Mouse (Mus musculus): ENCODE data around the gene Dcp1a. TPM values are rescaled to one million over a fixed set of nuclear protein-coding genes. Genes with fewer than 3 reads are reported as not detected.
A peak's percentile ranks its signal among the peaks of the same experiment; 100 is the strongest.

Gene Dcp1a
- polyA plus RNA-seq (2014; fragmentation: Nextera tagmentation; extraction: Ambion mirVana): 26.8 and 29.1 TPM in 2 replicates

DNA sequence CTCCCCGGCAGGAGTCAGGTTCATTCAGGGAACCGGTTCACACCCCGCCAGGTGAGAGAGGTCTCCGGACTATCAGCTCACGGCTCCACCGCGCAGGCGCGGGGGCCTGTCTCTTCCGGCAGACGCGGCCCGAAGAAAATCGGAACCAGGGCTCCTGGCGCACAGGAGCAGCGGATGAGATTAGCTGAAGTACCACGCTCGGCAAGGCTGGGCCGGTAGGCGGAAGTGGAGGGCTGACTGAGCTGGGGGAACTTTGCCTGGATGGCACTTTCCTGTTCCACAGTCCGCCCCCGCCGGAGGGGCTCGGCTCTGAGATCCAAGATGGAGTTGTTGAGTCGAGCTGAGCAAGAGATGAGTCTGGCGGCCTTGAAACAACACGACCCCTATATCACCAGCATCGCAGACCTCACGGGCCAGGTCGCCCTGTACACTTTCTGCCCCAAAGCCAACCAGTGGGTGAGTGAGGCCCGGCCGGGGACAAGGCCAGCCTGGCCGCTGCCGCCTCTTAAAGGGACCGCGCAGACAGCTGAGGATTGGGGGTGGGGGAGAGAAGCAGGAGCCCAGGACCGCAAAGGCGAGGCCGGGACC lies at the start of gene Dcp1a:
Dcp1a (plus strand) TSS at position 175 of the 588 bp plus-strand sequence.
- no peaks in the 10 kb centered on the region for H3K27me3 ChIP-seq (replicated peaks; ENCODE audit: control insufficient read depth, insufficient read depth, low read length)
- H3K9me3 ChIP-seq (ENCODE audit: control insufficient read depth, low read length): no peaks in the 10 kb centered on the region
- peak within 1 kb of the TSS; percentile 92 for H3K4me2 ChIP-seq
- ATAC-seq (replicated peaks; ENCODE audit: low FRiP score) (peak; percentile 100), DNase-seq (ENCODE audit: low spot score) (peak; percentile 91)
- WGBS: under 1% methylated on average over 39 of the region's 39 CpGs
- H3K4me3 ChIP-seq (ENCODE audit: low read depth, low read length): peak within 1 kb of the TSS; percentile 94
- H3K9ac ChIP-seq (ENCODE audit: low read depth, low read length): peak within 1 kb of the TSS; percentile 92
- H3K36me3 ChIP-seq (ENCODE audit: control insufficient read depth, insufficient read depth, low read length): peaks cover 2% of the 10 kb centered on the region; the same call in 1 of the 2 replicates
- peak within 1 kb of the TSS; percentile 62; the same call in 1 of the 2 replicates for H3K27ac ChIP-seq (ENCODE audit: low read depth, low read length)
- peaks cover 10% of the 10 kb centered on the region; the same call in 1 of the 2 replicates for H3K4me1 ChIP-seq (replicated peaks; ENCODE audit: control insufficient read depth, insufficient read depth, low read length)

- Histone ChIP-seq H3K27me3 (replicated peaks; ENCODE audit: control insufficient read depth, insufficient read depth, low read length) (no peaks in the 10 kb centered on the region), H3K4me1 (replicated peaks; ENCODE audit: control insufficient read depth, insufficient read depth, low read length) (no peaks in the 10 kb centered on the region), H3K4me2 (no peak overlapping the region), H3K9ac (ENCODE audit: low read depth, low read length) (no peak overlapping the region), H3K27ac (ENCODE audit: low read depth, low read length) (no peak overlapping the region), H3K4me3 (ENCODE audit: low read depth, low read length) (no peak overlapping the region), H3K36me3 (ENCODE audit: control insufficient read depth, insufficient read depth, low read length) (no peaks in the 10 kb centered on the region), H3K9me3 (ENCODE audit: control insufficient read depth, low read length) (no peaks in the 10 kb centered on the region)
- ATAC-seq (replicated peaks; ENCODE audit: low FRiP score) (no peak), DNase-seq (ENCODE audit: low spot score) (no peak)
- WGBS: 49% methylated on average over 9 of the region's 9 CpGs
Measured at GRCm38 (mm10) chr14:30429606-30430005, 49.7 kb upstream of the Dcp1a start.

- no peak overlapping the region for H3K4me3 ChIP-seq (ENCODE audit: low read depth, low read length)
- no peaks in the 10 kb centered on the region for H3K36me3 ChIP-seq (ENCODE audit: control insufficient read depth, insufficient read depth, low read length)
- WGBS: 76% methylated on average over 9 of the region's 9 CpGs
- no peak overlapping the region for H3K9ac ChIP-seq (ENCODE audit: low read depth, low read length)
- H3K27ac ChIP-seq (ENCODE audit: low read depth, low read length): no peak overlapping the region
- no peaks in the 10 kb centered on the region for H3K4me1 ChIP-seq (replicated peaks; ENCODE audit: control insufficient read depth, insufficient read depth, low read length)
- no peaks in the 10 kb centered on the region for H3K9me3 ChIP-seq (ENCODE audit: control insufficient read depth, low read length)
- DNase-seq (ENCODE audit: low spot score) (no peak), ATAC-seq (replicated peaks; ENCODE audit: low FRiP score) (no peak)
- H3K4me2 ChIP-seq: no peak overlapping the region
- H3K27me3 ChIP-seq (replicated peaks; ENCODE audit: control insufficient read depth, insufficient read depth, low read length): no peaks in the 10 kb centered on the region
Measured at GRCm38 (mm10) chr14:30430026-30430425, 49.3 kb upstream of the Dcp1a start.

GRCm38 (mm10) chr14:30430446-30430845 lies 48.9 kb upstream of the Dcp1a start:
- 80% methylated on average over 5 of the region's 5 CpGs for WGBS
- Histone ChIP-seq H3K4me2 (no peak overlapping the region), H3K27me3 (replicated peaks; ENCODE audit: control insufficient read depth, insufficient read depth, low read length) (no peaks in the 10 kb centered on the region), H3K9ac (ENCODE audit: low read depth, low read length) (no peak overlapping the region), H3K4me1 (replicated peaks; ENCODE audit: control insufficient read depth, insufficient read depth, low read length) (no peaks in the 10 kb centered on the region), H3K36me3 (ENCODE audit: control insufficient read depth, insufficient read depth, low read length) (no peaks in the 10 kb centered on the region), H3K9me3 (ENCODE audit: control insufficient read depth, low read length) (no peaks in the 10 kb centered on the region), H3K4me3 (ENCODE audit: low read depth, low read length) (no peak overlapping the region), H3K27ac (ENCODE audit: low read depth, low read length) (no peak overlapping the region)
- DNase-seq (ENCODE audit: low spot score) (no peak), ATAC-seq (replicated peaks; ENCODE audit: low FRiP score) (no peak)

DNA sequence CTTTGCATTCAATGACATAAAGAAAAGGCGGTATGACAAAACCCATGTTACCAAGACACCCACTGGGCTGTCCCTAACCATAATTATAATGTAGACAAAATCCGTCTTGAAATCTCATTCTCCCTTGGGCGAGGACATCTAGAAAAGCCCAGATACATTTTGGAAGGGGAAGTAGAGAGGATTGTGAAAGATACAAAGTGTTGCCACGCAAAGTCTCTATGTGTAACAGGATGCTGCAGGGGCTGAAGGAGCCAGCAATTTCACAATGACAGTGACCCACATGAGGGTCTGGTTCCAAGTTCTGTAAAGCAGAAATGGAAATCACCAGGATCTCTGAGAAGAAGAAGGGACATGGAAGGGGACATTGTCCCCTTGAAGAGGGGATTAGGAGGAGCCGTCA lies 44.0 kb upstream of the Dcp1a start:
- no peak overlapping the region for H3K4me2 ChIP-seq
- H3K27ac ChIP-seq (ENCODE audit: low read depth, low read length): no peak overlapping the region
- H3K36me3 ChIP-seq (ENCODE audit: control insufficient read depth, insufficient read depth, low read length): no peaks in the 10 kb centered on the region
- no peaks in the 10 kb centered on the region for H3K4me1 ChIP-seq (replicated peaks; ENCODE audit: control insufficient read depth, insufficient read depth, low read length)
- H3K9me3 ChIP-seq (ENCODE audit: control insufficient read depth, low read length): no peaks in the 10 kb centered on the region
- 77% methylated on average over 5 of the region's 5 CpGs for WGBS
- no peak overlapping the region for H3K4me3 ChIP-seq (ENCODE audit: low read depth, low read length)
- ATAC-seq (replicated peaks; ENCODE audit: low FRiP score) (no peak), DNase-seq (ENCODE audit: low spot score) (no peak)
- H3K9ac ChIP-seq (ENCODE audit: low read depth, low read length): no peak overlapping the region
- H3K27me3 ChIP-seq (replicated peaks; ENCODE audit: control insufficient read depth, insufficient read depth, low read length): no peaks in the 10 kb centered on the region

DNA sequence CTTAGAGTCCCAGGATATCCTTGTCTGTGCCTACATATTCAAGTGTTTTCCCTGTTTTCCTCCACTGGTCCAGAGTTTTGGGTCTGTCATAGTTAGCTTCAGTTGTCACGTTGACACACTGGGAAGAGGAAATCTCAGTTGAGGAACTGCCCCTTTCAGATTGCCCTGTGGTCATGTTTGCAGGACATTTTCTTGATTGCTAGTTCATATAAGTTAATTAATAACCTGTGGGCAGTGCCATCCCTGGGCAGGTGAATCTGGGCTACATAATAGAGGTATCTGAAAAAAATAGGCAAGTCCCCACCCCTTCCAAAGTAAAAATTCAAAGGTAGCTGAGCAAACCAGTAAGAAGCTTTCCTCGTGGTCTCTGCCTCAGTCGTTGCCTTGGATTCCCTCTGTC lies 39.4 kb upstream of the Dcp1a start:
- no peak for DNase-seq (ENCODE audit: low spot score)
- ATAC-seq (replicated peaks; ENCODE audit: low FRiP score): no peak
- 65% methylated on average over 3 of the region's 3 CpGs for WGBS
- Histone ChIP-seq H3K36me3 (ENCODE audit: control insufficient read depth, insufficient read depth, low read length) (no peaks in the 10 kb centered on the region), H3K9me3 (ENCODE audit: control insufficient read depth, low read length) (no peaks in the 10 kb centered on the region), H3K4me2 (no peak overlapping the region), H3K27me3 (replicated peaks; ENCODE audit: control insufficient read depth, insufficient read depth, low read length) (no peaks in the 10 kb centered on the region), H3K4me3 (ENCODE audit: low read depth, low read length) (no peak overlapping the region), H3K27ac (ENCODE audit: low read depth, low read length) (no peak overlapping the region), H3K9ac (ENCODE audit: low read depth, low read length) (no peak overlapping the region), H3K4me1 (replicated peaks; ENCODE audit: control insufficient read depth, insufficient read depth, low read length) (no peaks in the 10 kb centered on the region)

DNA sequence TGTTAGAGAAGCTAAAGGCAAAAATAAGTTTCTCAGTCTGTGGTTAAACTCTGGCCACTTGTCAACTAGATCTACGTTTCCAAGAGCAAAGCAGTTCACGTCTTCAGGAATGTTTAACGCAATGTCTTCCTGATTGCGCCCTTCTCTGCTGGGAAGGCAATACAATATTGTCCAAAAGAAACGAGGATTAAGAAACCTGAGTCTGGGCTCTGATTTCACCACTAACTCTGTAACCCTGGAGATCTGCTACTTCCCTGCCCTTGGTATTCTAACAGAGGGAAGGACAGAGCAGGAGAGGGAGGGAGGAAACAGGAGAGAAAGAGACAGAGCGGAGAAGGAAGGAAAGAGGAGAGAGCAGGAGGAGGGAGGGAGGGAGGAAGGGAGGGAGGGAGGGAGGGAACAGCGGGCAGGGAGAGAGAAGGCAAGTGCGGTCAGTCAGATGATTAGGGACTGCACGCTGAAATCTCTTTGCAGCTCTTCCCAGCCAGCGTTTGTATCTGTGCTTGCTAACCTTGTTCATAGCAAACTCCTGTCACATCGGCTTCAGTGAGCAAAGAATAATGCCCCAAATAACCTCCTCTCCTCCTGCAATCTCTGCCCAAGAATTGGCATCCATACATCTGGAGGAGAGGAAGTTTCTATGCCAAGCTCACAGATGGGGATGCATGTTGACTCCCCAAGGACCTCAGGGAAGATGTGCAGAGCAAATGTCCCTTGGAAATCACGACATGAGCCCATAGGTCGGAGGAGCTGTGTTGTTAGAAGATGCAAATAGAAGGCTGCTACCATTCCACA lies 23.3 kb upstream of the Dcp1a start:
- 31% methylated on average over 13 of the region's 13 CpGs for WGBS
- Histone ChIP-seq H3K9ac (ENCODE audit: low read depth, low read length) (no peak overlapping the region), H3K4me1 (replicated peaks; ENCODE audit: control insufficient read depth, insufficient read depth, low read length) (no peaks in the 10 kb centered on the region)

GRCm38 (mm10) chr14:30457436-30457835 lies 21.9 kb upstream of the Dcp1a start:
- DNase-seq (ENCODE audit: low spot score) (no peak), ATAC-seq (replicated peaks; ENCODE audit: low FRiP score) (no peak)
- no peaks in the 10 kb centered on the region for H3K27me3 ChIP-seq (replicated peaks; ENCODE audit: control insufficient read depth, insufficient read depth, low read length)
- WGBS: 57% methylated on average over 7 of the region's 7 CpGs
- no peaks in the 10 kb centered on the region for H3K36me3 ChIP-seq (ENCODE audit: control insufficient read depth, insufficient read depth, low read length)
- no peak overlapping the region for H3K4me2 ChIP-seq
- H3K4me3 ChIP-seq (ENCODE audit: low read depth, low read length): no peak overlapping the region
- no peaks in the 10 kb centered on the region for H3K4me1 ChIP-seq (replicated peaks; ENCODE audit: control insufficient read depth, insufficient read depth, low read length)
- H3K9me3 ChIP-seq (ENCODE audit: control insufficient read depth, low read length): no peaks in the 10 kb centered on the region
- H3K27ac ChIP-seq (ENCODE audit: low read depth, low read length): no peak overlapping the region
- H3K9ac ChIP-seq (ENCODE audit: low read depth, low read length): no peak overlapping the region

More for the DNA sequence above, 23.3 kb upstream of the Dcp1a start:
- H3K27ac ChIP-seq (ENCODE audit: low read depth, low read length): no peak overlapping the region
- no peaks in the 10 kb centered on the region for H3K9me3 ChIP-seq (ENCODE audit: control insufficient read depth, low read length)
- DNase-seq (ENCODE audit: low spot score): no peak
- H3K4me3 ChIP-seq (ENCODE audit: low read depth, low read length): no peak overlapping the region
- no peaks in the 10 kb centered on the region for H3K27me3 ChIP-seq (replicated peaks; ENCODE audit: control insufficient read depth, insufficient read depth, low read length)
- no peaks in the 10 kb centered on the region for H3K36me3 ChIP-seq (ENCODE audit: control insufficient read depth, insufficient read depth, low read length)
- no peak overlapping the region for H3K4me2 ChIP-seq
- ATAC-seq (replicated peaks; ENCODE audit: low FRiP score): no peak

DNA sequence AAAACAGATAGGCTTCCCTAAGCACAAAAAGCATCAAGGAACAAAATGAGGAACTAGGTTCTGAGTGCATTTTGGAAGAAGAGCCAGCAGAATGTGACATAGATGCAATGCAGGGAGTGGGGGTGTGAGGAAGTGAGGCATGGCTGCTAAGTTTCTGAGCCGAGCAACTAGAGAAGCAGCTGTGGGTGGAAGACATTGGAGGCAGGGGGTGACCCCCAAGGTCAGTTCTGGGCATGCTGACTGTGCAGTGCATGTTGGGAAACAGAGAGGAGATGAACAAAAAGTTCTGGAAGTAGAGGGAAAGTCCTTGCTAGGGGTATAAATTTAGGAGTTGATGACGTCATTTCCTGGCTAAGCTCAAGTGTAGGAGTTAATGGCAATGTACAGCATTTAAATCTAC lies 21.4 kb upstream of the Dcp1a start:
- 24% methylated on average over 2 of the region's 2 CpGs for WGBS

More for the DNA sequence above, 21.4 kb upstream of the Dcp1a start:
- H3K4me2 ChIP-seq: no peak overlapping the region
- H3K4me3 ChIP-seq (ENCODE audit: low read depth, low read length): no peak overlapping the region
- no peaks in the 10 kb centered on the region for H3K27me3 ChIP-seq (replicated peaks; ENCODE audit: control insufficient read depth, insufficient read depth, low read length)
- ATAC-seq (replicated peaks; ENCODE audit: low FRiP score): no peak
- no peak overlapping the region for H3K9ac ChIP-seq (ENCODE audit: low read depth, low read length)
- no peaks in the 10 kb centered on the region for H3K4me1 ChIP-seq (replicated peaks; ENCODE audit: control insufficient read depth, insufficient read depth, low read length)
- H3K27ac ChIP-seq (ENCODE audit: low read depth, low read length): no peak overlapping the region
- H3K36me3 ChIP-seq (ENCODE audit: control insufficient read depth, insufficient read depth, low read length): no peaks in the 10 kb centered on the region
- H3K9me3 ChIP-seq (ENCODE audit: control insufficient read depth, low read length): no peaks in the 10 kb centered on the region
- DNase-seq (ENCODE audit: low spot score): no peak

Measured in liver, embryonic 11.5 days (tissue).